Mouse (Mus musculus) cerebellum, adult 9-11 months (tissue): ENCODE measurements around the gene Ndufc1.
"Not testable (repeated sequence)": the region's sequence is repeated elsewhere in the genome, so short reads cannot be mapped to it uniquely, and the experiment has no call there.

Experiments
- DNase-seq: peaks from one replicate; pipeline ENCODE4 v3.0.0; 2022

The Ndufc1 gene

GRCm38 (mm10) chr3:51395461-51396145, 13.2 kb downstream of the Ndufc1 start:
- no peak for DNase-seq

- no peak for DNase-seq
These were observed 13.9 kb downstream of the Ndufc1 start for GRCm38 (mm10) chr3:51394881-51395280.

GRCm38 (mm10) chr3:51393651-51394050, 15.1 kb downstream of the Ndufc1 start:
- no peak for DNase-seq

GRCm38 (mm10) chr3:51393018-51393417, 15.8 kb downstream of the Ndufc1 start:
- not testable (repeated sequence) for DNase-seq

GRCm38 (mm10) chr3:51391591-51391990, 17.2 kb downstream of the Ndufc1 start:
- DNase-seq = no peak

- no peak for DNase-seq
These were observed 17.7 kb downstream of the Ndufc1 start for GRCm38 (mm10) chr3:51391095-51391494.

GRCm38 (mm10) chr3:51388904-51389303, 19.9 kb downstream of the Ndufc1 start:
- DNase-seq = no peak

- peak; percentile 58 for DNase-seq
These were observed 20.9 kb downstream of the Ndufc1 start for GRCm38 (mm10) chr3:51387868-51388381.

GRCm38 (mm10) chr3:51387134-51387451, 21.7 kb downstream of the Ndufc1 start:
- DNase-seq = no peak

GRCm38 (mm10) chr3:51386441-51387133, 22.2 kb downstream of the Ndufc1 start:
- DNase-seq = no peak

- DNase-seq = peak; percentile 76
These were observed 25.4 kb downstream of the Ndufc1 start for GRCm38 (mm10) chr3:51383409-51383808.

- no peak for DNase-seq
These were observed 28.2 kb downstream of the Ndufc1 start for GRCm38 (mm10) chr3:51380660-51381014.

- no peak for DNase-seq
These were observed 28.8 kb downstream of the Ndufc1 start for GRCm38 (mm10) chr3:51379786-51380659.

GRCm38 (mm10) chr3:51378665-51378946, 30.2 kb downstream of the Ndufc1 start:
- DNase-seq = no peak

- no peak for DNase-seq
These were observed 30.7 kb downstream of the Ndufc1 start for GRCm38 (mm10) chr3:51377878-51378664.

GRCm38 (mm10) chr3:51375307-51376265, 33.2 kb downstream of the Ndufc1 start:
- DNase-seq = peak; percentile 47

GRCm38 (mm10) chr3:51373544-51373943, 35.2 kb downstream of the Ndufc1 start:
- DNase-seq = no peak

GRCm38 (mm10) chr3:51372883-51373282, 35.9 kb downstream of the Ndufc1 start:
- no peak for DNase-seq

GRCm38 (mm10) chr3:51371826-51372225, 37.0 kb downstream of the Ndufc1 start:
- DNase-seq = no peak

- no peak for DNase-seq
These were observed 40.8 kb downstream of the Ndufc1 start for GRCm38 (mm10) chr3:51368011-51368410.

GRCm38 (mm10) chr3:51366926-51367325, 41.9 kb downstream of the Ndufc1 start:
- no peak for DNase-seq

GRCm38 (mm10) chr3:51365517-51365882, 43.3 kb downstream of the Ndufc1 start:
- no peak for DNase-seq
